Mouse (Mus musculus) heart, embryonic 10.5 days (tissue): ENCODE measurements around the gene Sh3gl2. TPM values are rescaled to one million over a fixed set of nuclear protein-coding genes. Genes with fewer than 3 reads are reported as not detected.

Experiments used
- DNase-seq: peaks from one replicate; pipeline ENCODE4 v3.0.0-alpha.2; 2017; ENCODE audit warnings: low spot score
- H3K27ac ChIP-seq: fragments of 300-500 bp; sonication (generic); 2 replicates; pipeline ENCODE4 v1.5.1; 2016; ENCODE audit warnings: mild to moderate bottlenecking
- H3K27me3 ChIP-seq: fragments of 300-500 bp; sonication (generic); 2 replicates; pipeline ENCODE4 v1.6.1; 2016; ENCODE audit warnings: mild to moderate bottlenecking; ENCODE audit not compliant: poor library complexity, insufficient read depth, severe bottlenecking
- H3K36me3 ChIP-seq: fragments of 300-500 bp; sonication (generic); 2 replicates; pipeline ENCODE4 v1.6.1; 2016; ENCODE audit warnings: mild to moderate bottlenecking, moderate library complexity
- H3K4me1 ChIP-seq: fragments of 300-500 bp; sonication (generic); 2 replicates; pipeline ENCODE4 v1.6.1; 2016; ENCODE audit warnings: mild to moderate bottlenecking
- H3K4me3 ChIP-seq: fragments of 300-500 bp; sonication (generic); 2 replicates; pipeline ENCODE4 v1.5.1; 2016; ENCODE audit warnings: mild to moderate bottlenecking, moderate library complexity
- H3K9me3 ChIP-seq: fragments of 300-500 bp; sonication (generic); 2 replicates; pipeline ENCODE4 v1.6.1; 2016; ENCODE audit warnings: mild to moderate bottlenecking, moderate library complexity
- WGBS: fragments of 180-500 bp; shearing (Covaris S2); methylation state at CpG from one replicate; pipeline ENCODE4 v1.1.7; 2016; 5-methylcytosine and 5-hydroxymethylcytosine counted together
- polyA plus RNA-seq: library from polyadenylated mRNA; unstranded; fragments of >200 nt; fragmentation: Nextera tagmentation; extraction: Ambion mirVana; gene quantifications from 2 replicates; pipeline ENCODE4 v1.2.1, GENCODE M21; 2016

Sh3gl2 gene
- polyA plus RNA-seq, 1 experiment from 2014 or later = 0.58 TPM

GRCm38 (mm10) chr4:85248673-85249072 lies 43.7 kb downstream of the Sh3gl2 start:
- no peaks in the 10 kb centered on the region for H3K27me3 ChIP-seq
- DNase-seq = no peak
- H3K4me1 ChIP-seq = no peaks in the 10 kb centered on the region
- no peaks in the 10 kb centered on the region for H3K36me3 ChIP-seq
- no peaks in the 10 kb centered on the region for H3K9me3 ChIP-seq
- H3K27ac ChIP-seq = no peak overlapping the region
- no peak overlapping the region for H3K4me3 ChIP-seq
- WGBS = 78% methylated on average over 3 of the region's 3 CpGs

- Histone ChIP-seq H3K36me3 (no peaks in the 10 kb centered on the region), H3K4me3 (no peak overlapping the region), H3K27me3 (no peaks in the 10 kb centered on the region), H3K4me1 (no peaks in the 10 kb centered on the region), H3K27ac (no peak overlapping the region), H3K9me3 (no peaks in the 10 kb centered on the region)
- DNase-seq = no peak
- 68% methylated on average over 2 of the region's 2 CpGs for WGBS
Measured at GRCm38 (mm10) chr4:85250271-85250670, 45.3 kb downstream of the Sh3gl2 start.

- Histone ChIP-seq H3K9me3 (no peaks in the 10 kb centered on the region), H3K27me3 (no peaks in the 10 kb centered on the region), H3K4me1 (no peaks in the 10 kb centered on the region), H3K4me3 (no peak overlapping the region), H3K36me3 (no peaks in the 10 kb centered on the region), H3K27ac (no peak overlapping the region)
- DNase-seq = no peak
- WGBS = 61% methylated on average over 2 of the region's 2 CpGs
Measured at GRCm38 (mm10) chr4:85250786-85251185, 45.9 kb downstream of the Sh3gl2 start.

- no peak for DNase-seq
- H3K4me1 ChIP-seq = no peaks in the 10 kb centered on the region
- no peaks in the 10 kb centered on the region for H3K36me3 ChIP-seq
- no peaks in the 10 kb centered on the region for H3K9me3 ChIP-seq
- H3K27me3 ChIP-seq = no peaks in the 10 kb centered on the region
- no peak overlapping the region for H3K4me3 ChIP-seq
- H3K27ac ChIP-seq = no peak overlapping the region
- 91% methylated on average over 8 of the region's 8 CpGs for WGBS
Measured at GRCm38 (mm10) chr4:85255771-85256389, 51.0 kb downstream of the Sh3gl2 start.

GRCm38 (mm10) chr4:85256461-85257202 lies 51.7 kb downstream of the Sh3gl2 start:
- no peaks in the 10 kb centered on the region for H3K27me3 ChIP-seq
- WGBS = 79% methylated on average over 5 of the region's 5 CpGs
- no peak overlapping the region for H3K27ac ChIP-seq
- H3K9me3 ChIP-seq = no peaks in the 10 kb centered on the region
- no peak for DNase-seq
- H3K36me3 ChIP-seq = no peaks in the 10 kb centered on the region
- H3K4me3 ChIP-seq = no peak overlapping the region
- no peaks in the 10 kb centered on the region for H3K4me1 ChIP-seq

- no peak for DNase-seq
- Histone ChIP-seq H3K4me3 (no peak overlapping the region), H3K36me3 (no peaks in the 10 kb centered on the region), H3K27me3 (no peaks in the 10 kb centered on the region), H3K9me3 (no peaks in the 10 kb centered on the region), H3K4me1 (no peaks in the 10 kb centered on the region), H3K27ac (no peak overlapping the region)
- WGBS = 82% methylated on average over 4 of the region's 4 CpGs
Measured at GRCm38 (mm10) chr4:85257771-85258341, 52.9 kb downstream of the Sh3gl2 start.

- H3K36me3 ChIP-seq = no peaks in the 10 kb centered on the region
- 86% methylated on average over 12 of the region's 12 CpGs for WGBS
- no peak overlapping the region for H3K4me3 ChIP-seq
- no peak overlapping the region for H3K27ac ChIP-seq
- H3K4me1 ChIP-seq = no peaks in the 10 kb centered on the region
- H3K27me3 ChIP-seq = no peaks in the 10 kb centered on the region
- DNase-seq = no peak
- H3K9me3 ChIP-seq = no peaks in the 10 kb centered on the region
Measured at GRCm38 (mm10) chr4:85260687-85261658, 56.0 kb downstream of the Sh3gl2 start.

- DNase-seq = no peak
- WGBS = 68% methylated on average over 6 of the region's 6 CpGs
- Histone ChIP-seq H3K27me3 (no peaks in the 10 kb centered on the region), H3K36me3 (no peaks in the 10 kb centered on the region), H3K9me3 (no peaks in the 10 kb centered on the region), H3K4me1 (no peaks in the 10 kb centered on the region), H3K27ac (no peak overlapping the region), H3K4me3 (no peak overlapping the region)
Measured at GRCm38 (mm10) chr4:85262146-85262545, 57.2 kb downstream of the Sh3gl2 start.

GRCm38 (mm10) chr4:85262606-85263005 lies 57.7 kb downstream of the Sh3gl2 start:
- no peaks in the 10 kb centered on the region for H3K9me3 ChIP-seq
- no peaks in the 10 kb centered on the region for H3K36me3 ChIP-seq
- WGBS = 82% methylated on average over 13 of the region's 13 CpGs
- no peak overlapping the region for H3K4me3 ChIP-seq
- no peak for DNase-seq
- no peak overlapping the region for H3K27ac ChIP-seq
- H3K27me3 ChIP-seq = no peaks in the 10 kb centered on the region
- no peaks in the 10 kb centered on the region for H3K4me1 ChIP-seq

- WGBS = 74% methylated on average over 2 of the region's 2 CpGs
- no peak overlapping the region for H3K4me3 ChIP-seq
- H3K9me3 ChIP-seq = no peaks in the 10 kb centered on the region
- DNase-seq = no peak
- no peak overlapping the region for H3K27ac ChIP-seq
- H3K27me3 ChIP-seq = no peaks in the 10 kb centered on the region
- H3K36me3 ChIP-seq = no peaks in the 10 kb centered on the region
- no peaks in the 10 kb centered on the region for H3K4me1 ChIP-seq
Measured at GRCm38 (mm10) chr4:85267456-85267855, 62.5 kb downstream of the Sh3gl2 start.

- 90% methylated on average over 4 of the region's 4 CpGs for WGBS
- no peaks in the 10 kb centered on the region for H3K4me1 ChIP-seq
- no peaks in the 10 kb centered on the region for H3K36me3 ChIP-seq
- H3K9me3 ChIP-seq = no peaks in the 10 kb centered on the region
- DNase-seq = no peak
- no peaks in the 10 kb centered on the region for H3K27me3 ChIP-seq
- H3K4me3 ChIP-seq = no peak overlapping the region
- no peak overlapping the region for H3K27ac ChIP-seq
Measured at GRCm38 (mm10) chr4:85272877-85273276, 68.0 kb downstream of the Sh3gl2 start.

GRCm38 (mm10) chr4:85273452-85273851 lies 68.5 kb downstream of the Sh3gl2 start:
- Histone ChIP-seq H3K27me3 (no peaks in the 10 kb centered on the region), H3K36me3 (no peaks in the 10 kb centered on the region), H3K9me3 (no peaks in the 10 kb centered on the region), H3K4me1 (no peaks in the 10 kb centered on the region), H3K27ac (no peak overlapping the region), H3K4me3 (no peak overlapping the region)
- WGBS = 77% methylated on average over 3 of the region's 3 CpGs
- DNase-seq = no peak
